Mouse (Mus musculus): ENCODE measurements around the gene Olfr619. TPM values are rescaled to one million over a fixed set of nuclear protein-coding genes. Genes with fewer than 3 reads are reported as not detected.

The Olfr619 gene
- polyA plus RNA-seq (2012; rRNA removed) = not detected in 2 replicates

DNA sequence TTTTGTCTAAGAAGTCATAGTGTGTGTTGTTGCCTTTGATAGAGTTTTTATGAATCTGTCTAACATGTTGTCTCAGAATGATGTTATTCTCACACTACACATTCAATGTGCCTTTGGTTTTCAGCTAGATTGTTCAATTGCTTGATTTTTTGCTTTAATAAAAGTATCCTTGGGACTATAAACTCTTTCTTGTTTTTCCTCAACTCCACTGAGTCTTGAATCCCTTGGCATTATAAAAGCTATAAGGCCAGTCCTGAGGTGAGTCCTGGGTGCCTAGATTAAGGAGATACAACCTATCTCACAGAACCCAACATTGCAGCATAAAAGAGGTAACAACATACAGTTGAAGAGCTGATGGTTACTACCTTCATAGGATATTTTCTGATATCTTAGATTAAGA is at the start of gene Olfr619:
Olfr619 (plus strand) TSS at position 301 of the 400 bp plus-strand sequence.
- Histone ChIP-seq H3K4me1 (ENCODE audit: control insufficient read depth, insufficient read depth, insufficient read length, low read length) (no peaks in the 10 kb centered on the region), H3K4me3 (ENCODE audit: low read depth, low read length) (no peak within 1 kb of the TSS), H3K36me3 (ENCODE audit: control insufficient read depth, insufficient read depth, low read length) (no peaks in the 10 kb centered on the region), H3K27me3 (ENCODE audit: control insufficient read depth, insufficient read depth, low read length) (no peaks in the 10 kb centered on the region), H3K27ac (ENCODE audit: insufficient read depth, low read depth, low read length) (no peak within 1 kb of the TSS)
- TF ChIP-seq POLR2A (IDR thresholded peaks at IDR 0.05; ENCODE audit: low read depth, low read length) (no peak), CTCF (IDR thresholded peaks at IDR 0.05; ENCODE audit: extremely low read depth, insufficient read length, insufficient replicate concordance, low read depth, low read length) (no peak)

DNA sequence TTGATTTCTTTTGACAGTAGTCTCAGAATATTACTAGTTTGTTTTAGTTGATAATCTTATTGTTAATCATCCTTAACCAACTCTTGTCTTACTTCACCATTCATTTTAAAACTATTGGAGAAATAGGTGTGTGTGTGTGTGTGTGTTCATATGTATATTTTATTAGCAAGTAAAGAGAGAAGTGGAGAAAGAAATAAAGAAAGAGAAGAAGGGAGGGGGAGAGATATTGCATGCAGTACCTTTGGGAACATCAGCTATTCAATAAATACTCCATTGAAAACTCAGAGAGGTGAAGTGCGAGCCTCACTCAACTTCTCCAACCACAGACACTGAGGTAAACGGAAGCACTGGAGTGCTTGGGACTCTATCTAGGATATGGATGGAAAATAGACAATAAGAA is 44.6 kb upstream of the Olfr619 start, which contains the start of gene Olfr615:
Olfr615 (plus strand) TSS at position 301 of the 400 bp plus-strand sequence.
- H3K4me1 ChIP-seq (ENCODE audit: control insufficient read depth, insufficient read depth, insufficient read length, low read length) = no peaks in the 10 kb centered on the region
- no peak for TF ChIP-seq POLR2A (IDR thresholded peaks at IDR 0.05; ENCODE audit: low read depth, low read length)
- no peak for TF ChIP-seq CTCF (IDR thresholded peaks at IDR 0.05; ENCODE audit: extremely low read depth, insufficient read length, insufficient replicate concordance, low read depth, low read length)
- H3K4me3 ChIP-seq (ENCODE audit: low read depth, low read length) = no peak within 1 kb of the TSS
- no peaks in the 10 kb centered on the region for H3K36me3 ChIP-seq (ENCODE audit: control insufficient read depth, insufficient read depth, low read length)
- 84% methylated on average over 2 of the region's 2 CpGs for WGBS
- H3K27me3 ChIP-seq (ENCODE audit: control insufficient read depth, insufficient read depth, low read length) = no peaks in the 10 kb centered on the region
- no peak within 1 kb of the TSS for H3K27ac ChIP-seq (ENCODE audit: insufficient read depth, low read depth, low read length)

DNA sequence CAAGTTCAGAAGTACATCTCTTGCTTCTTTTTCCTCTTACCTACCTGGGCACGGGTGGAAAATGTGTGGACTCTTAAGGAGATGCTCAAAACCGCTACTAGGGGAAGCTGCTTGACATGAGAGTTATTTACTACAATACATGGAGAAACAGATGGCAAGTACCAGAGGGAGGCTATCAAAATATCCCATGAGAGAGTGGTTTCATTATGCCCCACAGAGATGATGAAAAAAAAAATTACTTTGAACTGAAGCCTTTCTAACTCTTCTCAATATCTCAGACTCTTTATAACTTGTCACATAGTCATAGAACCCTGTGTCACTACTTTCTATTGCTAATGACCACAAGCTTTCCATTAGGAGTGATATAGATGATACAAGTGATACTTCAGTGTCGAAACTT is 31.3 kb upstream of the Olfr619 start, which contains the start of gene Olfr616:
Olfr616 (minus strand) TSS at position 101 of the 400 bp plus-strand sequence.
- no peak within 1 kb of the TSS for H3K27ac ChIP-seq (ENCODE audit: insufficient read depth, low read depth, low read length)
- 68% methylated on average over 3 of the region's 3 CpGs for WGBS
- TF ChIP-seq POLR2A (IDR thresholded peaks at IDR 0.05; ENCODE audit: low read depth, low read length) = no peak

DNA sequence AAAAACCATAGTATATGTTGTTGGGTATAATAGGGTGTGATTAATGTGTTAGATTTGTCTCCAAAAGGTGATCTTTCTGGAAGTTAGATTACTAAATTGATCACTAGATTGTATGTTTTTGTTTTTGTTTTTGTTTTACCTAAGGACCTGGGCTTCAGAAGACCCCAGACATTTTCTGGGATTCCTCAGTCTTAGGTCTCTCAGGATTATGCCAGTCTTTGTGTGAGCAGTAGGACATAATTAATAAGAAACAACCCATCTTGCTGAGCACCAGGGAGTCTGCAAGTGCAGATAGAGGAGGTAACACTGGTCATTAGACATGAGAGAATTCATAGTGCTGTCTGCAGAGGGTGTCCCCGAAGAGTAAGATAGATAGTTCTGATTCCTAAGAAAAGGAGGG is 27.6 kb upstream of the Olfr619 start, which contains the start of gene Olfr617:
Olfr617 (plus strand) TSS at position 301 of the 400 bp plus-strand sequence.
- Histone ChIP-seq H3K4me1 (ENCODE audit: control insufficient read depth, insufficient read depth, insufficient read length, low read length) (no peaks in the 10 kb centered on the region), H3K27me3 (ENCODE audit: control insufficient read depth, insufficient read depth, low read length) (no peaks in the 10 kb centered on the region), H3K27ac (ENCODE audit: insufficient read depth, low read depth, low read length) (no peak within 1 kb of the TSS), H3K36me3 (ENCODE audit: control insufficient read depth, insufficient read depth, low read length) (no peaks in the 10 kb centered on the region), H3K4me3 (ENCODE audit: low read depth, low read length) (no peak within 1 kb of the TSS)
- 88% methylated on average over 1 of the region's 1 CpGs for WGBS
- TF ChIP-seq CTCF (IDR thresholded peaks at IDR 0.05; ENCODE audit: extremely low read depth, insufficient read length, insufficient replicate concordance, low read depth, low read length) (no peak), POLR2A (IDR thresholded peaks at IDR 0.05; ENCODE audit: low read depth, low read length) (no peak)

More for the DNA sequence above, 31.3 kb upstream of the Olfr619 start, which contains the start of gene Olfr616:
- Histone ChIP-seq H3K36me3 (ENCODE audit: control insufficient read depth, insufficient read depth, low read length) (no peaks in the 10 kb centered on the region), H3K4me1 (ENCODE audit: control insufficient read depth, insufficient read depth, insufficient read length, low read length) (no peaks in the 10 kb centered on the region), H3K4me3 (ENCODE audit: low read depth, low read length) (no peak within 1 kb of the TSS), H3K27me3 (ENCODE audit: control insufficient read depth, insufficient read depth, low read length) (no peaks in the 10 kb centered on the region)

DNA sequence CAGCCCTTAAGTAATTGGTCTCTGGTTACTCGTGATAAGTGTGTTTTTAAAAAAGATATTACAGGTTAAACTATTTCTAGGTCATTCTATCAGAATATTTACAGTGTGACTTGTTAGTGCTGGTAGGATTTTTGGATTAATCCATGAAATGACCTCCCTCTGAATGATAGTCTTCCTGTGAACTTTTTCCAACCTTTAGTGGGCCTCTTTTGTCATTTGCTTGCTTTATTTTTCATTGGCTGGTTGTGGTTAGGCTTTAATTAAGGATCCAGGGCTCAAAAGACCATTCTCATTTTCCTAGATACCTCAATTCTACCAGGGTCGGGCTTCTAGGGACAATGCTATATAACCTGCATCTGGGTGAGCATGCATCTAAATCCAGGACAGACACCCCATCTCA is 10.6 kb upstream of the Olfr619 start, which contains the start of gene Olfr618:
Olfr618 (plus strand) TSS at position 301 of the 400 bp plus-strand sequence.
- no peak for TF ChIP-seq CTCF (IDR thresholded peaks at IDR 0.05; ENCODE audit: extremely low read depth, insufficient read length, insufficient replicate concordance, low read depth, low read length)
- TF ChIP-seq POLR2A (IDR thresholded peaks at IDR 0.05; ENCODE audit: low read depth, low read length) = no peak
- WGBS = 53% methylated on average over 2 of the region's 2 CpGs
- no peaks in the 10 kb centered on the region for H3K27me3 ChIP-seq (ENCODE audit: control insufficient read depth, insufficient read depth, low read length)

DNA sequence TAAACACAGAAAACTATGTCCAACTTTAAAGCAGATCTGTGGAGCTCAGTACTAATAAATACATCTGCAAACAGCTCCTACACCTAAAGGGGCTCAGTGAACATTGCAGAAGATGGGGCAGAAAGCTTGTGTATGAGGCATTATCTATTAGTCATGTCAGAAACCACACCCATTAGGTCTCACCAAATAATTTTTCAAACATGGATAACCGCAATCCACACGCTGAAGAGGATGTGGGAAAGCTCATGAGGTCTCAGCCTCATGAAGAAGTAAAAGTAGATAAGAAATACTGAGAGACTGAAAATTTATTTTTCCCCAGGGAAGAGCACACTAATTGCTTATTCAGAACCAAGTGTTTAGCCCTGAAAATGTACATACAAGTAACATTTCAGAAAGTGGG is 7.0 kb downstream of the Olfr619 start:
- Histone ChIP-seq H3K4me1 (ENCODE audit: control insufficient read depth, insufficient read depth, insufficient read length, low read length) (no peaks in the 10 kb centered on the region), H3K4me3 (ENCODE audit: low read depth, low read length) (no peak overlapping the region), H3K27me3 (ENCODE audit: control insufficient read depth, insufficient read depth, low read length) (no peaks in the 10 kb centered on the region), H3K36me3 (ENCODE audit: control insufficient read depth, insufficient read depth, low read length) (no peaks in the 10 kb centered on the region), H3K27ac (ENCODE audit: insufficient read depth, low read depth, low read length) (no peak overlapping the region)
- TF ChIP-seq POLR2A (IDR thresholded peaks at IDR 0.05; ENCODE audit: low read depth, low read length) = no peak
- no peak for TF ChIP-seq CTCF (IDR thresholded peaks at IDR 0.05; ENCODE audit: extremely low read depth, insufficient read length, insufficient replicate concordance, low read depth, low read length)
- 77% methylated on average over 2 of the region's 2 CpGs for WGBS

More for the DNA sequence above, 10.6 kb upstream of the Olfr619 start, which contains the start of gene Olfr618:
- no peaks in the 10 kb centered on the region for H3K4me1 ChIP-seq (ENCODE audit: control insufficient read depth, insufficient read depth, insufficient read length, low read length)
- no peak within 1 kb of the TSS for H3K27ac ChIP-seq (ENCODE audit: insufficient read depth, low read depth, low read length)
- no peaks in the 10 kb centered on the region for H3K36me3 ChIP-seq (ENCODE audit: control insufficient read depth, insufficient read depth, low read length)
- H3K4me3 ChIP-seq (ENCODE audit: low read depth, low read length) = no peak within 1 kb of the TSS

DNA sequence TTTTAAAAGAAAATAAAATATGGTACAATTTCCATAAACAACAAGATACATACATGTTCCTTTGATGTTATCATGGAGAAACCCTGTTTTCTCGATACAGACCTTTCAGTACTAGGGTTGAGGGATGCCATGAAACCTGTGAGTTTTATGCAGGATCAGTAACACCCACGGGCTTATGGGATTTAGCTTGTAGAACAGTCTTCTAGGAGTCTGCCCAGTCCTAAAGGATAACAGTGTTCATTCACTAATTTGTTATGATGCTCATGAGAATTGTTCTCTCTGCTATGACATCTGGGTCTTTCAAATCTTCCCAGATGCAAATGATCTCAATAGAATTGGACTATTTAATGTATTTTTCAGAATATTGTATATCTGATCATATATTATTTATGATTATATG is 12.1 kb downstream of the Olfr619 start, which contains the start of gene Olfr620:
Olfr620 (minus strand) TSS at position 101 of the 400 bp plus-strand sequence.
- no peak for TF ChIP-seq CTCF (IDR thresholded peaks at IDR 0.05; ENCODE audit: extremely low read depth, insufficient read length, insufficient replicate concordance, low read depth, low read length)
- no peak for TF ChIP-seq POLR2A (IDR thresholded peaks at IDR 0.05; ENCODE audit: low read depth, low read length)
- Histone ChIP-seq H3K27ac (ENCODE audit: insufficient read depth, low read depth, low read length) (no peak within 1 kb of the TSS), H3K27me3 (ENCODE audit: control insufficient read depth, insufficient read depth, low read length) (no peaks in the 10 kb centered on the region), H3K4me3 (ENCODE audit: low read depth, low read length) (no peak within 1 kb of the TSS), H3K4me1 (ENCODE audit: control insufficient read depth, insufficient read depth, insufficient read length, low read length) (no peaks in the 10 kb centered on the region), H3K36me3 (ENCODE audit: control insufficient read depth, insufficient read depth, low read length) (no peaks in the 10 kb centered on the region)
- 75% methylated on average over 2 of the region's 2 CpGs for WGBS

Measured in small intestine, adult 2 months (tissue).